In the genomic region with DNA sequence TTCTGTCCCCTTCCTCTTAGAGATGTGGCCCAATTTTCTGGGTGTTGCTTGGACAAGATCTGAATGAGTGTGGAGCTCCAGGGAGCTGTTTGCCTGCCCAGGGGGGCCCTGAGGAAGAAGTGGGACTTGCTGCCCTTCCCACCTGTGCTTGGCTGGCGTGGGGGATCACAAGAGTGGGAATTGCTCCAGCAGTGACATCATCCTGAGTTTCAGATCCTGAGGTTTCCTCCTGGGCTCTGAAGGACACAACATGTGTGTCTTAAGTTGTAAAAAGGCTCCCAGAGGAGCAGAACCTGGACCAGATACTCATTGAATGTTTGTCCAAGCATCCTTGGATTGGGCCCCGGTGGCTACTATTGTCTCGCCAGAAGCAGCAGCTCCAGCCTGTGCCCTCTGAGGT, we compare ENCODE assay signal across 9 mouse cellular contexts. TPM values are rescaled to one million over a fixed set of nuclear protein-coding genes. Genes with fewer than 3 reads are reported as not detected.
DNase-seq lines count a peak whose midpoint lies in the region; ATAC-seq lines count a peak whose summit lies in the region.
"Had no signal": no experiment of that assay in that cellular context is flagged by ENCODE, and none has a peak within 500 bp of the region (broad histone marks: within the 10 kb centered on the region; RNA-seq: fewer than 3 reads in every experiment).

No protein-coding gene starts in this region.

- H3K9ac ChIP-seq in forebrain, embryonic 16.5 days (replicated peaks; ENCODE audit: low read depth, low read length): peak overlapping the region; percentile 47
- peak overlapping the region; percentile 76 for H3K9ac ChIP-seq in midbrain, embryonic 14.5 days (replicated peaks; ENCODE audit: low read length)

- H3K27ac ChIP-seq in forebrain, embryonic 16.5 days (ENCODE audit: low read length): no peak overlapping the region
- H3K27ac ChIP-seq in midbrain, embryonic 14.5 days (replicated peaks; ENCODE audit: low read depth, low read length): peak overlapping the region; percentile 79

- 71% methylated on average over 3 of the region's 3 CpGs for WGBS in forebrain, embryonic 16.5 days
- 80% methylated on average over 3 of the region's 3 CpGs for WGBS in midbrain, embryonic 14.5 days

- H3K9me3 ChIP-seq in forebrain, embryonic 16.5 days (ENCODE audit: control insufficient read depth, low read length): no peaks in the 10 kb centered on the region
- no peaks in the 10 kb centered on the region for H3K9me3 ChIP-seq in midbrain, embryonic 14.5 days (ENCODE audit: control insufficient read depth, low read length)

- intact Hi-C loops in heart, postnatal 14 days (cut with DNase I): no loop called here

- peaks cover 33% of the 10 kb centered on the region for H3K4me1 ChIP-seq in forebrain, embryonic 16.5 days (replicated peaks; ENCODE audit: control insufficient read depth, insufficient read depth, low read length)
- peaks cover 21% of the 10 kb centered on the region for H3K4me1 ChIP-seq in midbrain, embryonic 14.5 days (ENCODE audit: control insufficient read depth, insufficient read depth, low read length)

- peak overlapping the region; percentile 41 for H3K4me3 ChIP-seq in forebrain, embryonic 16.5 days (replicated peaks; ENCODE audit: low read length)
- H3K4me3 ChIP-seq in midbrain, embryonic 14.5 days (replicated peaks; ENCODE audit: low read depth, low read length): peak overlapping the region; percentile 57

- DNase-seq in right cerebral cortex, adult 18-20 months: peak; percentile 29
- DNase-seq in right cerebral cortex, postnatal 36 days (ENCODE audit: low spot score in 2 of 2): no peak
- no peak for DNase-seq in midbrain, embryonic 14.5 days
- no peak for DNase-seq in ovary, adult 18-20 months (ENCODE audit: low spot score)
- DNase-seq in heart, postnatal 14 days: no peak
- no peak for DNase-seq in adrenal gland, adult 18-20 months (ENCODE audit: low spot score in 2 of 2)
- DNase-seq: kidney, postnatal 14 days; lung, adult 2 months had no signal

- H3K36me3 ChIP-seq in forebrain, embryonic 16.5 days (ENCODE audit: control insufficient read depth, insufficient read depth): no peaks in the 10 kb centered on the region
- no peaks in the 10 kb centered on the region for H3K36me3 ChIP-seq in midbrain, embryonic 14.5 days (ENCODE audit: control insufficient read depth, insufficient read depth, low read length)

- ATAC-seq in forebrain, embryonic 16.5 days: no peak
- ATAC-seq in midbrain, embryonic 14.5 days (ENCODE audit: low FRiP score, low TSS enrichment): no peak

- H3K4me2 ChIP-seq in forebrain, embryonic 16.5 days (ENCODE audit: low read length): peak overlapping the region; percentile 69
- H3K4me2 ChIP-seq in midbrain, embryonic 14.5 days (ENCODE audit: low read length): peak overlapping the region; percentile 78

- H3K27me3 ChIP-seq in forebrain, embryonic 16.5 days (replicated peaks; ENCODE audit: control insufficient read depth, insufficient read depth, low read length): no peaks in the 10 kb centered on the region
- no peaks in the 10 kb centered on the region for H3K27me3 ChIP-seq in midbrain, embryonic 14.5 days (ENCODE audit: control insufficient read depth, insufficient read depth, low read length)

RNA-seq across cellular contexts. Expression of a gene that starts 43.4 kb away (rescaled TPM):
- 153 and 163 TPM in 2 replicates for polyA plus RNA-seq in forebrain, embryonic 16.5 days (2015; fragmentation: Nextera tagmentation; extraction: Ambion mirVana)
- 173 and 174 TPM in 2 replicates for polyA plus RNA-seq in midbrain, embryonic 14.5 days (2014; fragmentation: Nextera tagmentation; extraction: Ambion mirVana)
- 100 to 1,000 TPM; 104 to 109 TPM for total RNA-seq in heart, postnatal 14 days (2021)
- total RNA-seq in adrenal gland, adult 18-20 months (2021): 10 to 100 TPM; 31.1 to 32.0 TPM
